In the genomic region with DNA sequence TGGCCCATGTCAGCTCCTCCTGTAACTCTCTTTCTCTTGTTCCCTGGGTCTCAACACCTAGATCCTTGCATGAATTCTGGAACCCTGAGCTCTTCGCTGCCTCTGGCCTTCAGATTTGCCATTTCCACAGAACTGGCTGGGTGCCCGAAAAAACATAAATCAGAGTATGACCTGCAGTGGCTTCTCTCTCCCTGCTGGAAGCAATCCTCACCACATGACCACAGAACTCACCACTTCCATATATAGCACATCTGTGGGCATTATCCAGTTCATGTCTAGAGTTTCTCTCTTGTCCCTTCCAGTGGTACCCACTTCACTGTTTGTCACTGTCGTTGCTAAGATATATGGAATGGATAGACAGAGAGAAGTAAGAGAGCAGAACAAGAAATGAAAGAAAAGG, we compare ENCODE assay signal across 8 mouse cellular contexts. TPM values are rescaled to one million over a fixed set of nuclear protein-coding genes. Genes with fewer than 3 reads are reported as not detected.
DNase-seq lines count a peak whose midpoint lies in the region; ATAC-seq and TF ChIP-seq lines count a peak whose summit lies in the region.
"Had no signal": no experiment of that assay in that cellular context is flagged by ENCODE, and none has a peak within 500 bp of the region (broad histone marks: within the 10 kb centered on the region; RNA-seq: fewer than 3 reads in every experiment).

No protein-coding gene starts in this region.

- no peaks in the 10 kb centered on the region for H3K36me3 ChIP-seq in midbrain, postnatal 0 days (ENCODE audit: insufficient read depth, low read length)
- no peaks in the 10 kb centered on the region for H3K36me3 ChIP-seq in midbrain, embryonic 10.5 days
- no peaks in the 10 kb centered on the region for H3K36me3 ChIP-seq in stomach, embryonic 14.5 days (ENCODE audit: control insufficient read depth, insufficient read depth, low read length)

- H3K4me1 ChIP-seq in midbrain, postnatal 0 days (ENCODE audit: insufficient read depth, low read length), result no peaks in the 10 kb centered on the region
- H3K4me1 ChIP-seq in midbrain, embryonic 10.5 days, result peaks cover 11% of the 10 kb centered on the region
- peaks cover 15% of the 10 kb centered on the region for H3K4me1 ChIP-seq in stomach, embryonic 14.5 days (ENCODE audit: control insufficient read depth, insufficient read depth, low read length)

- no peak overlapping the region for H3K4me3 ChIP-seq in midbrain, postnatal 0 days (ENCODE audit: low read depth, low read length)
- no peak overlapping the region for H3K4me3 ChIP-seq in midbrain, embryonic 10.5 days
- no peak overlapping the region for H3K4me3 ChIP-seq in stomach, embryonic 14.5 days (ENCODE audit: low read depth, low read length)

- no peak overlapping the region for H3K4me2 ChIP-seq in midbrain, postnatal 0 days (ENCODE audit: low read depth, low read length, poor library complexity, severe bottlenecking)
- H3K4me2 ChIP-seq in stomach, embryonic 14.5 days (replicated peaks; ENCODE audit: low read depth, low read length), result no peak overlapping the region

- no peaks in the 10 kb centered on the region for H3K9me3 ChIP-seq in midbrain, postnatal 0 days (ENCODE audit: low read length)
- no peaks in the 10 kb centered on the region for H3K9me3 ChIP-seq in midbrain, embryonic 10.5 days (replicated peaks)
- no peaks in the 10 kb centered on the region for H3K9me3 ChIP-seq in stomach, embryonic 14.5 days (ENCODE audit: control insufficient read depth, low read depth, low read length)

- TF ChIP-seq CTCF in midbrain, postnatal 0 days (IDR thresholded peaks at IDR 0.05), result no peak

- peak; percentile 13 for DNase-seq in midbrain, postnatal 0 days (ENCODE audit: low spot score)
- no peak for DNase-seq in midbrain, embryonic 10.5 days (ENCODE audit: low spot score)
- DNase-seq in adrenal gland, postnatal 25 days, result peak; percentile 78
- peak; percentile 66 for DNase-seq in heart, postnatal 4 days
- DNase-seq in layer of hippocampus, postnatal 36 days, result no peak
- no peak for DNase-seq in layer of hippocampus, adult 18-20 months (ENCODE audit: low spot score in 2 of 2)
- DNase-seq: left cerebral cortex, postnatal 4 days had no signal

- no peak overlapping the region for H3K27ac ChIP-seq in midbrain, postnatal 0 days (ENCODE audit: low read depth, low read length)
- no peak overlapping the region for H3K27ac ChIP-seq in midbrain, embryonic 10.5 days (replicated peaks)
- H3K27ac ChIP-seq in stomach, embryonic 14.5 days (ENCODE audit: low read length), result peak overlapping the region; percentile 35; the same call in 1 of the 2 replicates

- WGBS in midbrain, postnatal 0 days, result 70% methylated on average over 3 of the region's 3 CpGs
- 91% methylated on average over 3 of the region's 3 CpGs for WGBS in midbrain, embryonic 10.5 days
- 47% methylated on average over 3 of the region's 3 CpGs for WGBS in stomach, embryonic 14.5 days

- no peak for ATAC-seq in midbrain, postnatal 0 days (ENCODE audit: low FRiP score)
- ATAC-seq in stomach, embryonic 14.5 days (ENCODE audit: insufficient number of reproducible peaks, insufficient read depth, low FRiP score, low read depth), result no peak

- no peaks in the 10 kb centered on the region for H3K27me3 ChIP-seq in midbrain, postnatal 0 days (ENCODE audit: insufficient read depth, low read length)
- H3K27me3 ChIP-seq in midbrain, embryonic 10.5 days (ENCODE audit: low read depth, poor library complexity, severe bottlenecking), result no peaks in the 10 kb centered on the region
- no peaks in the 10 kb centered on the region for H3K27me3 ChIP-seq in stomach, embryonic 14.5 days (ENCODE audit: control insufficient read depth, insufficient read depth, low read length)

- H3K9ac ChIP-seq in midbrain, postnatal 0 days (replicated peaks; ENCODE audit: low read length, poor library complexity, severe bottlenecking), result no peak overlapping the region
- no peak overlapping the region for H3K9ac ChIP-seq in stomach, embryonic 14.5 days (replicated peaks; ENCODE audit: low read depth, low read length)

RNA-seq across cellular contexts. Expression of a gene that starts 13.0 kb away (rescaled TPM):
- total RNA-seq in midbrain, postnatal 0 days (2014; rRNA removed), result 5.1 and 7.6 TPM in 2 replicates
- polyA plus RNA-seq in midbrain, postnatal 0 days (2015; fragmentation: Nextera tagmentation; extraction: Ambion mirVana), result 4.8 and 5.0 TPM in 2 replicates
- polyA plus RNA-seq in midbrain, embryonic 10.5 days (2016; fragmentation: Nextera tagmentation; extraction: Ambion mirVana), result 0.40 and 1.1 TPM in 2 replicates
- 0.27 and 0.29 TPM in 2 replicates for total RNA-seq in adrenal gland, postnatal 25 days (2021)
- total RNA-seq in heart, postnatal 4 days (2021), result 10 to 100 TPM; 14.6 to 20.4 TPM
- 14.3 and 15.2 TPM in 2 replicates for polyA plus RNA-seq in stomach, embryonic 14.5 days (2014; fragmentation: Nextera tagmentation; extraction: Ambion mirVana)
- 1 to 10 TPM; 1.6 to 2.1 TPM for total RNA-seq in layer of hippocampus, postnatal 36 days (2021)
- total RNA-seq in layer of hippocampus, adult 18-20 months (2021), result 1 to 10 TPM; 1.7 to 2.8 TPM

Comparison
In these comparisons a context has a peak if more than half of its experiments do, and no peak if none do; other contexts are left out.
1. DNase-seq: peak in midbrain, postnatal 0 days (single experiment), adrenal gland, postnatal 25 days (single experiment) and heart, postnatal 4 days (single experiment); none in midbrain, embryonic 10.5 days (single experiment), layer of hippocampus, postnatal 36 days (0 of 2) and layer of hippocampus, adult 18-20 months (0 of 2).